Mouse (Mus musculus): ENCODE data around the gene Oxtr. TPM values are rescaled to one million over a fixed set of nuclear protein-coding genes. Genes with fewer than 3 reads are reported as not detected.

The Oxtr gene
- polyA plus RNA-seq, 1 experiment from 2014 or later: 1.6 TPM

Other genes starting within 250 kb of the Oxtr start
- 9.4 and 11.8 TPM in 2 replicates for gene Lmcd1, start 216.2 kb downstream of the Oxtr start, polyA plus RNA-seq (2014; fragmentation: Nextera tagmentation; extraction: Ambion mirVana)
- 0.20 TPM in 1 of 2 replicates, not detected in the other for gene Ssu2, start 101.9 kb downstream of the Oxtr start, polyA plus RNA-seq (2014; fragmentation: Nextera tagmentation; extraction: Ambion mirVana)
- gene Cav3, start 30.4 kb downstream of the Oxtr start, polyA plus RNA-seq (2014; fragmentation: Nextera tagmentation; extraction: Ambion mirVana): 0.17 and 0.18 TPM in 2 replicates
- 14.4 and 14.9 TPM in 2 replicates for gene Rad18, start 206.7 kb upstream of the Oxtr start, polyA plus RNA-seq (2014; fragmentation: Nextera tagmentation; extraction: Ambion mirVana)